Mouse (Mus musculus) olfactory bulb, adult 2 months (tissue): Measurements from ENCODE around the gene Npm1. TPM values are rescaled to one million over a fixed set of nuclear protein-coding genes. Genes with fewer than 3 reads are reported as not detected.

Experiments
- H3K27ac ChIP-seq: fragments of 200-500 bp; 2 replicates; pipeline ENCODE4 v1.5.1; 2012; ENCODE audit warnings: low read depth, low read length; ENCODE audit not compliant: insufficient read depth
- H3K4me1 ChIP-seq: fragments of 200-500 bp; 2 replicates; pipeline ENCODE4 v1.6.1; 2012; ENCODE audit warnings: low read length; ENCODE audit not compliant: control insufficient read depth, insufficient read depth
- H3K4me3 ChIP-seq: fragments of 200-500 bp; 2 replicates; pipeline ENCODE4 v1.5.1; 2012; ENCODE audit warnings: mild to moderate bottlenecking, low read depth, low read length, moderate library complexity; ENCODE audit not compliant: insufficient read depth
- CTCF ChIP-seq: fragments of 200-500 bp; IDR thresholded peaks from 2 replicates; pipeline ENCODE4 v1.5.1; 2012; ENCODE audit warnings: low read depth, mild to moderate bottlenecking, low read length, moderate library complexity; ENCODE audit not compliant: insufficient read depth
- POLR2A ChIP-seq: fragments of 200-500 bp; IDR thresholded peaks from 2 replicates; pipeline ENCODE4 v1.6.1; 2012; ENCODE audit warnings: mild to moderate bottlenecking, low read depth, low read length, moderate library complexity; ENCODE audit not compliant: insufficient read depth
- WGBS: fragments of 180-500 bp; shearing (Covaris S2); methylation state at CpG from one replicate; pipeline ENCODE4 v1.1.7; 2018; 5-methylcytosine and 5-hydroxymethylcytosine counted together
- polyA plus RNA-seq: library from polyadenylated mRNA; stranded (reverse); fragments of >200 nt; gene quantifications from 2 replicates; pipeline ENCODE4 v1.2.4, GENCODE M21; 2012; ENCODE audit warnings: low replicate concordance; ENCODE audit not compliant: missing spikeins, insufficient read depth, insufficient read length

Npm1 gene
- 551 TPM in 1 of 2 replicates, not detected in the other for polyA plus RNA-seq

- peak within 1 kb of the TSS; percentile 85 for H3K4me3 ChIP-seq
- no peaks in the 10 kb centered on the region for H3K4me1 ChIP-seq
- WGBS, result 4% methylated on average over 49 of the region's 49 CpGs
- peak within 1 kb of the TSS; percentile 91 for H3K27ac ChIP-seq
- no peak for TF ChIP-seq CTCF
- TF ChIP-seq POLR2A, result peak; percentile 67
These were observed at the start of gene Npm1 for GRCm38 (mm10) chr11:33162998-33163506. TSS of gene Npm1 (minus strand) at chr11:33163206.

GRCm38 (mm10) chr11:33207411-33207810 lies 44.4 kb upstream of the Npm1 start:
- Histone ChIP-seq H3K27ac (no peak overlapping the region), H3K4me1 (no peaks in the 10 kb centered on the region), H3K4me3 (no peak overlapping the region)
- 84% methylated on average over 2 of the region's 2 CpGs for WGBS
- no peak for TF ChIP-seq CTCF
- TF ChIP-seq POLR2A, result no peak

GRCm38 (mm10) chr11:33204966-33205365 lies 42.0 kb upstream of the Npm1 start:
- WGBS, result 22% methylated on average over 3 of the region's 3 CpGs
- TF ChIP-seq CTCF (no peak), POLR2A (no peak)
- Histone ChIP-seq H3K27ac (no peak overlapping the region), H3K4me1 (peaks cover 2% of the 10 kb centered on the region; the same call in 1 of the 2 replicates), H3K4me3 (no peak overlapping the region)

- 1% methylated on average over 18 of the region's 18 CpGs for WGBS
- peaks cover 2% of the 10 kb centered on the region; the same call in 1 of the 2 replicates for H3K4me1 ChIP-seq
- H3K27ac ChIP-seq, result no peak overlapping the region
- no peak for TF ChIP-seq CTCF
- TF ChIP-seq POLR2A, result no peak
- H3K4me3 ChIP-seq, result no peak overlapping the region
These were observed 41.3 kb upstream of the Npm1 start for GRCm38 (mm10) chr11:33204329-33204705.

GRCm38 (mm10) chr11:33203383-33204328 lies 40.6 kb upstream of the Npm1 start, which contains the start of gene Tlx3:
TSS of gene Tlx3 (minus strand) at chr11:33203589.
- no peak within 1 kb of the TSS for H3K27ac ChIP-seq

GRCm38 (mm10) chr11:33202972-33203371 lies 40.0 kb upstream of the Npm1 start:
- no peak overlapping the region for H3K27ac ChIP-seq
- TF ChIP-seq POLR2A (no peak), CTCF (no peak)
- H3K4me3 ChIP-seq, result no peak overlapping the region
- WGBS, result 2% methylated on average over 47 of the region's 47 CpGs
- peaks cover 2% of the 10 kb centered on the region; the same call in 1 of the 2 replicates for H3K4me1 ChIP-seq

More at GRCm38 (mm10) chr11:33203383-33204328, 40.6 kb upstream of the Npm1 start, which contains the start of gene Tlx3:
- Histone ChIP-seq H3K4me3 (no peak within 1 kb of the TSS), H3K4me1 (peaks cover 2% of the 10 kb centered on the region; the same call in 1 of the 2 replicates)
- TF ChIP-seq POLR2A (no peak), CTCF (no peak)
- WGBS, result 1% methylated on average over 81 of the region's 81 CpGs

GRCm38 (mm10) chr11:33202296-33202695 lies 39.3 kb upstream of the Npm1 start:
- H3K4me1 ChIP-seq, result peaks cover 2% of the 10 kb centered on the region; the same call in 1 of the 2 replicates
- no peak overlapping the region for H3K4me3 ChIP-seq
- TF ChIP-seq CTCF, result no peak
- TF ChIP-seq POLR2A, result no peak
- no peak overlapping the region for H3K27ac ChIP-seq
- WGBS, result 3% methylated on average over 37 of the region's 37 CpGs

- H3K4me1 ChIP-seq, result peaks cover 2% of the 10 kb centered on the region; the same call in 1 of the 2 replicates
- WGBS, result 4% methylated on average over 19 of the region's 19 CpGs
- TF ChIP-seq POLR2A (no peak), CTCF (no peak)
- no peak overlapping the region for H3K4me3 ChIP-seq
- no peak overlapping the region for H3K27ac ChIP-seq
These were observed 38.6 kb upstream of the Npm1 start for GRCm38 (mm10) chr11:33201626-33202010.
